Mouse (Mus musculus): ENCODE results near the gene Orc6.

Orc6 gene

DNA sequence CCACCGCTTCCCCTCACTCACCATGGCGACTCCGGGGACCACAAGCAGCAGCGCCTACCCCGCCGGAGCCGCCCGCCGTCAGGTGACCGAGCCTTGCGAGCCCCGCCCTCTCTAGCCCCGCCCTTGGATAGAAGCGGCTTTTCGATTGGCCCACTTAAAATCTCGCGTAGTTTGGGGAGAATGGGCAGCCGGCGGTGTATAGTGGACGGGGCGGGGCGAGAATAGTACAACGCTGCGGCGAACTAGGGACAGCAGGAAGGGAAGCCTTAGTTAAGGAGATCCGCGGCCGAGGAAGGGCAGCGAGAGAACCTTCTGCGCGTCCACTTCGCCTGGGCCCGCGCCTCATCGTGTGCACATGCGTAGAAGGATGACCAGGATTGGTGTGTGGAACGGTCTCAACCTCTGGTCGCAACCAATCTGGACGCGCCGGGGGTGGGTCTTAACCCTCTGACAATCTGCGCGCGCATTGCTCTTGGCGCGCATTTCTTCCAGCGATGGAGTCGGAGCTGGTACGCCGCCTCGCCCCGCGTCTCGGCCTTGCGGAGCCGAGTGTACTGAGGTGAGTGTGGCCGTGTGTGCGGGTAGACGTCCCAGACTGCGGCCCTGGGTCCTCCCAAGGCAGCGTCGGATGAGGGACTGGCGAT lies at the start of gene Orc6, which contains the start of gene Vps35:
Gene Orc6 (plus strand): TSS at position 199 of the 644 bp plus-strand sequence.
Gene Vps35 (minus strand): TSS at position 369 of the 644 bp plus-strand sequence.
- in situ Hi-C loops (cut with MboI) = loop anchor here (25.0 kb wide), 2 partner anchors 212 to 337 kb away; partner anchors contain the start of genes Gm49661, Man2b1, Prdx2 and Rnaseh2a

GRCm38 (mm10) chr8:85286846-85287245 lies 12.6 kb upstream of the Orc6 start:
- in situ Hi-C loops (cut with MboI) = loop anchor here (25.0 kb wide), 2 partner anchors 200 to 325 kb away; partner anchors contain the start of genes Gm49661, Man2b1, Prdx2 and Rnaseh2a

GRCm38 (mm10) chr8:85298600-85299433 lies 615 bp upstream of the Orc6 start:
- in situ Hi-C loops (cut with MboI) = loop anchor here (25.0 kb wide), 2 partner anchors 212 to 337 kb away; partner anchors contain the start of genes Gm49661, Man2b1, Prdx2 and Rnaseh2a

GRCm38 (mm10) chr8:85301941-85302340 lies 2.5 kb downstream of the Orc6 start:
- in situ Hi-C loops (cut with MboI) = no loop called here

DNA sequence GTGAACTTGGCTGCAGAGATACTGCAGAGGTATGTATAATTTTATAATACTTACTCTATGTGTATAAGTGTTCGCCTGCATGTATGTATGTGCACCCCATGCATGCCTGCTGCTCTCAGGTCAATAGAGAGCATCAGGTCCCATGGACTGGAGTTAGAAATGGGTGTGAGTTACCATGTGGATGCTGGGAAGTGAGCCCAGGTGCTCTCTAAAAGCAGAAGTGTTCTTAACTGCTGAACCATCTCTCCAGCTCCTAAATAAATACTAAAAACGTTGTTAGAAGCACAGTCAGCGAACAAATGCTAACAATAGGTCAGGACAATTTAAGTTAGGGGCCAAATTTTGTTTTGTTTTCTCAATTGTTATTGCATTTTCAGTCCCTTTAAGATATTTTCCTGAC lies 3.5 kb downstream of the Orc6 start:
- in situ Hi-C loops (cut with MboI) = no loop called here

GRCm38 (mm10) chr8:85303531-85303930 lies 4.1 kb downstream of the Orc6 start:
- in situ Hi-C loops (cut with MboI) = no loop called here

GRCm38 (mm10) chr8:85308564-85308963 lies 9.1 kb downstream of the Orc6 start:
- in situ Hi-C loops (cut with MboI) = no loop called here

- in situ Hi-C loops (cut with MboI) = no loop called here
Observed at GRCm38 (mm10) chr8:85311743-85312142, 12.3 kb downstream of the Orc6 start.

DNA sequence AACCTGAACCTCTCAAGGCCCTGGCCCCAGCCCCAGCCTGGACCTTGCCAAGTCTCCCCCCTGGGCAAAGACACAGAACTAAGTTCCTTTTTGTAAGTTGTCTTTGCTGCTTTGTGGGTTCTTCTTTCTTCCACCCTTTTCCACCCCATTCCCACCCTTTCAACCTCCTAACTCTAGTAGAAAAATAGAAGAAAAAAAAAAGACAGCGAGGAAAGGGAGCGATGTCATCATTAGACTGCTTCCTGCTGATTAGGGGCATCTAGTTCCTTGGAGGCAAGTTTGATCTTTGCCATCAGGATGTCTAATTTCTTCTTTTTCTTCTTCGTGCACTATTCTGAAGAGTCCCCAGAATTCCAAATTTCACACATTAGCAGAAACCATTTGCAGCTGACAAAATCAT lies 13.6 kb downstream of the Orc6 start:
- in situ Hi-C loops (cut with MboI) = no loop called here

GRCm38 (mm10) chr8:85318534-85318933 lies 19.1 kb downstream of the Orc6 start:
- in situ Hi-C loops (cut with MboI) = no loop called here

- in situ Hi-C loops (cut with MboI) = no loop called here
Observed at GRCm38 (mm10) chr8:85321981-85322380, 22.5 kb downstream of the Orc6 start.

DNA sequence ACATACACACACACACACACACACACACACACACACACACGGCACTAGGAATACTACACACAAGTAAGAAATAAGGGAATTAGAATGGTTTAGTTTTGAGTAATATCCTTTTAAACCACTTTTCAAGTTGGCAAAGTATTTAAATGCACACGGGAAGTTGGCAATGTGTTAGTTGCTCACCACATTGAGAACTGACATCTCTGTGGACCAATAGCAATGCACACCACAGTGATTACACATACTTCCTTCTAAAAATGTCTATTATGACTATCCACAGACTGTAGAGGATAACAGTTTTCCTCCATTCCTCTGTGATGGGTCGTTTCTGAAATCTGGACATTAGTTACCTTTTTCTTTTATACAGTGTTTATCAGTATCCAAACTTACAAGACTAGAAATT lies 23.7 kb downstream of the Orc6 start:
- in situ Hi-C loops (cut with MboI) = no loop called here

GRCm38 (mm10) chr8:85327036-85327435 lies 27.6 kb downstream of the Orc6 start:
- in situ Hi-C loops (cut with MboI) = no loop called here

DNA sequence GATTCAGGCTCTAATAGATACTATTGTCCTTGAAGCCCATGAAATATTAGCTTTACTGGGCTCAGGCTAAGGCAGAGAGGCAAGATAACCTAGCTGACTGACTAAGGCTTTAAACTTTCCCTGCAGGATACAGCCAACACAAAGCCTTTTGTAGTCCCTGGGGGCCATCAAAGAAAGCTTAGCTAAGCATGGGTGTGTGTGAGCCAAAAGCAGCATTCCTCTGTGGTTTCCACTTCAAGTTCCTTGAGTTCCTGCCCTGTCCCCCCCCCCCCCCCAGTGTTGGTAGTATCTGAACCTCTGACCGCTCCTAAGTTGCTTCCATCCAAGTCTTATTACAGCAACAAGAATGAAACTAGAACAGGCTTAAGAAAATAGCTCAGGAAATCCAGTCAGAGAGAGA lies 30.1 kb downstream of the Orc6 start:
- in situ Hi-C loops (cut with MboI) = no loop called here

- in situ Hi-C loops (cut with MboI) = no loop called here
Observed at GRCm38 (mm10) chr8:85335105-85335504, 35.7 kb downstream of the Orc6 start.

- in situ Hi-C loops (cut with MboI) = no loop called here
Observed at GRCm38 (mm10) chr8:85336211-85336933, 36.9 kb downstream of the Orc6 start.

DNA sequence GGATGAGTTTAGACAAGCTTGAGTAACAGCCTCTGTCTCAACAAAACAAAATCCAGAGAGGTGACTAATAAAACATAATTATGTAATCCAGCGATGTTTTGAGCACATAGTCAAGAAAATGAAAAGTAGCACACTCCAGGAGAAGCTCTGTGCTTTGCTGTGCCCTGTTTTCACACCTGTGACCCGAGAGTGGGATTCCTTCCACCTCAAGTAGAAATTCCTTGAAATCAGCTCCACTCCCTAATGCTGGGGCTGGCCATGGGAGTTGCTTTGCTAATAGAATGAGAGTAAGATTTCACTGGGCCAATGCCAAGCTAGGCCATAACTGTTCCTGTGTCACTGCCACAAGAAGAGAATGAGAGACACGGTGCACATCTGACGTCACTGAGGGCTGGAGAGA lies 38.2 kb downstream of the Orc6 start:
- in situ Hi-C loops (cut with MboI) = no loop called here

- in situ Hi-C loops (cut with MboI) = no loop called here
Observed at GRCm38 (mm10) chr8:85339871-85340573, 40.6 kb downstream of the Orc6 start.

DNA sequence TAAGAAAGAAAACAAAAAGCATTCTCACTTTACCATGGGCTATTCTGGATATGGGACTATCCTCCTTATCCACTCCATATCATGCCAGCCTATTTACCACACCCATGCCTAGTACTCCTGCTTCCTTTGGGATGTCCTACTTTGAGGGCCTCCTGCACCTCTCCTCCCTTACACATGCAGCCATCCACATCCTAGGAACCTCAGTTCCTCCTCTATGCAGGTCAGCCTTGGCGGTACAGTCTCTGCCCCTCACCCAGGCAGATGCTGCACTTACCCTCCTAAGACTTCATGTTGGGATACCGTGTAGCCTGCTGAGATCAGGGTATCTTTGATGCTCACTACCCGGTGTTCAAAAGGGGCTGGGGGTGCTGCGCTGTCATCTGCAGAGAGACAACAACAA lies 53.9 kb downstream of the Orc6 start:
- in situ Hi-C loops (cut with MboI) = no loop called here

Measured in mature B cell (primary cell).